In the genomic region with DNA sequence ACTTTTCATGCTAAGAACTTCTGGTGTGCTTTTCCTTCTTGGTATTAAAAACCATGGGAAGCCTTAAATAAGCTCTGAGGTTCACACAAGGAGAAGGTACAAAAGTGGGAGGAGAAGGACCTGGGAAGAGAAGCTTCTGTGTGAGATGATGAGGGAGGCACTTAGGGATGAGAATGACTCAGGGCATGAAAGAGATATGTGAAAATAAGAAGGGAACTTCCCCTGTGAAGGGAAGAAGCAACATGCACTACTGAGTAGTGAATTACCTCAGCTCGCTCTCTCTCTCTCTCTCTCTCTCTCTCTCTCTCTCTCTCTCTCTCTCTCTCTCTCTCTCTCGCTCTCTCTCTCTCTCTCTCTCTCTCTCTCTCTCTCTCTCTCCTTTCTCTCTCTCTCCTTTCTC, we compare ENCODE assay signal across 20 mouse cellular contexts. TPM values are rescaled to one million over a fixed set of nuclear protein-coding genes. Genes with fewer than 3 reads are reported as not detected.
"Had no signal": no experiment of that assay in that cellular context is flagged by ENCODE, and none has a peak within 500 bp of the region (broad histone marks: within the 10 kb centered on the region; RNA-seq: fewer than 3 reads in every experiment).

No protein-coding gene starts in this region.

RNA-seq across cellular contexts. Expression of a gene that starts 1.3 kb away (rescaled TPM):
- polyA plus RNA-seq: macrophage had no signal

RNA-seq across cellular contexts. Expression of a gene that starts 12.8 kb away (rescaled TPM):
- polyA plus RNA-seq: macrophage had no signal

RNA-seq across cellular contexts. Expression of a gene that starts 23.5 kb away (rescaled TPM):
- total RNA-seq: layer of hippocampus, adult 8-10 months; layer of hippocampus, postnatal 10 days; layer of hippocampus, postnatal 36 days; left cerebral cortex, adult 2 months; left cerebral cortex, postnatal 10 days; left cerebral cortex, postnatal 36 days; liver, adult 2 months; megakaryocyte, adult 5-6 weeks had no signal
- polyA plus RNA-seq: kidney, embryonic 15.5 days; limb, embryonic 11.5 days; limb, embryonic 14.5 days; liver, adult 2 months; lung, embryonic 14.5 days; lung, postnatal 0 days; macrophage; midbrain, embryonic 12.5 days; midbrain, embryonic 15.5 days; neural tube, embryonic 12.5 days; neural tube, embryonic 15.5 days; stomach, embryonic 15.5 days; thymus, postnatal 0 days had no signal

RNA-seq across cellular contexts. Expression of a gene that starts 25.2 kb away (rescaled TPM):
- total RNA-seq: layer of hippocampus, adult 8-10 months; layer of hippocampus, postnatal 10 days; layer of hippocampus, postnatal 36 days; left cerebral cortex, adult 2 months; left cerebral cortex, postnatal 10 days; left cerebral cortex, postnatal 36 days; liver, adult 2 months; megakaryocyte, adult 5-6 weeks had no signal
- polyA plus RNA-seq: kidney, embryonic 15.5 days; limb, embryonic 11.5 days; limb, embryonic 14.5 days; liver, adult 2 months; lung, embryonic 14.5 days; lung, postnatal 0 days; macrophage; midbrain, embryonic 12.5 days; midbrain, embryonic 15.5 days; neural tube, embryonic 15.5 days; stomach, embryonic 15.5 days; thymus, postnatal 0 days had no signal

RNA-seq across cellular contexts. Expression of a gene that starts 27.9 kb away (rescaled TPM):
- total RNA-seq: layer of hippocampus, adult 8-10 months; layer of hippocampus, postnatal 10 days; layer of hippocampus, postnatal 36 days; left cerebral cortex, adult 2 months; left cerebral cortex, postnatal 10 days; left cerebral cortex, postnatal 36 days; liver, adult 2 months; megakaryocyte, adult 5-6 weeks had no signal
- polyA plus RNA-seq: liver, adult 2 months; macrophage had no signal
